Mouse (Mus musculus): Measurements from ENCODE around the gene Ergic1.

GRCm38 (mm10) chr17:26549148-26549809 is 12.0 kb upstream of the Ergic1 start:
- no peak for TF ChIP-seq CTCF (IDR thresholded peaks at IDR 0.05; ENCODE audit: extremely low read depth, insufficient read depth, insufficient read length, insufficient replicate concordance)
- TF ChIP-seq POLR2A (IDR thresholded peaks at IDR 0.05; ENCODE audit: low read depth, low read length): no peak
